Mouse (Mus musculus) midbrain, embryonic 13.5 days (tissue): ENCODE results near the gene Dnajc15. TPM values are rescaled to one million over a fixed set of nuclear protein-coding genes. Genes with fewer than 3 reads are reported as not detected.
"Not testable (repeated sequence)": the region's sequence is repeated elsewhere in the genome, so short reads cannot be mapped to it uniquely, and the experiment has no call there.

Source experiments
- ATAC-seq: fragments of 200-750 bp; cut with Nextera tagmentation; 2 replicates; pipeline ENCODE4 v1.8.0; 2017; ENCODE audit warnings: mild to moderate bottlenecking, moderate TSS enrichment, moderate library complexity
- H3K27ac ChIP-seq: fragments of 300-500 bp; sonication (generic); 2 replicates; pipeline ENCODE4 v1.5.1; 2015; ENCODE audit warnings: inconsistent platforms, mild to moderate bottlenecking, moderate library complexity
- H3K27me3 ChIP-seq: fragments of 300-500 bp; sonication (generic); 2 replicates; pipeline ENCODE4 v1.6.1; 2015; ENCODE audit warnings: mild to moderate bottlenecking, inconsistent platforms
- H3K36me3 ChIP-seq: fragments of 300-500 bp; sonication (generic); 2 replicates; pipeline ENCODE4 v1.6.1; 2015; ENCODE audit warnings: mild to moderate bottlenecking, inconsistent platforms
- H3K4me1 ChIP-seq: fragments of 300-500 bp; sonication (generic); replicated peaks from 2 replicates; pipeline ENCODE4 v1.6.1; 2015; ENCODE audit warnings: inconsistent platforms
- H3K4me2 ChIP-seq: fragments of 300-500 bp; sonication (generic); replicated peaks from 2 replicates; pipeline ENCODE4 v1.6.1; 2015; ENCODE audit warnings: moderate library complexity, mild to moderate bottlenecking, inconsistent platforms
- H3K4me3 ChIP-seq: fragments of 300-500 bp; sonication (generic); replicated peaks from 2 replicates; pipeline ENCODE4 v1.5.1; 2015; ENCODE audit warnings: mild to moderate bottlenecking, inconsistent platforms
- H3K9ac ChIP-seq: fragments of 300-500 bp; sonication (generic); replicated peaks from 2 replicates; pipeline ENCODE4 v1.6.1; 2015; ENCODE audit warnings: mild to moderate bottlenecking, inconsistent platforms
- H3K9me3 ChIP-seq: fragments of 300-500 bp; sonication (generic); 2 replicates; pipeline ENCODE4 v1.6.1; 2016; ENCODE audit warnings: mild to moderate bottlenecking, inconsistent platforms
- WGBS: fragments of 180-500 bp; shearing (Covaris S2); methylation state at CpG from one replicate; pipeline ENCODE4 v1.1.7; 2015; 5-methylcytosine and 5-hydroxymethylcytosine counted together
- polyA plus RNA-seq: library from polyadenylated mRNA; unstranded; fragments of >200 nt; fragmentation: Nextera tagmentation; extraction: Ambion mirVana; gene quantifications from 2 replicates; pipeline ENCODE4 v1.2.1, GENCODE M21; 2015

Dnajc15 gene
- polyA plus RNA-seq, 1 experiment from 2014 or later: 83.2 TPM

GRCm38 (mm10) chr14:77882669-77883068, 7.7 kb upstream of the Dnajc15 start:
- no peaks in the 10 kb centered on the region for H3K36me3 ChIP-seq
- no peak overlapping the region for H3K27ac ChIP-seq
- no peak for ATAC-seq
- no peaks in the 10 kb centered on the region for H3K9me3 ChIP-seq
- H3K27me3 ChIP-seq: no peaks in the 10 kb centered on the region
- 0 out of 2 replicates have a peak, but pooled peaks cover 4% of the 10 kb centered on the region for H3K4me1 ChIP-seq
- H3K4me3 ChIP-seq: no peak overlapping the region
- no peak overlapping the region; the same call in 1 of the 2 replicates for H3K9ac ChIP-seq
- H3K4me2 ChIP-seq: no peak overlapping the region
- WGBS: 57% methylated on average over 6 of the region's 6 CpGs

- 0 out of 2 replicates have a peak, but pooled peaks cover 4% of the 10 kb centered on the region for H3K4me1 ChIP-seq
- WGBS: 85% methylated on average over 1 of the region's 1 CpGs
- no peak overlapping the region for H3K4me2 ChIP-seq
- no peak overlapping the region for H3K27ac ChIP-seq
- H3K36me3 ChIP-seq: no peaks in the 10 kb centered on the region
- no peaks in the 10 kb centered on the region for H3K9me3 ChIP-seq
- no peaks in the 10 kb centered on the region for H3K27me3 ChIP-seq
- H3K4me3 ChIP-seq: no peak overlapping the region
- no peak overlapping the region for H3K9ac ChIP-seq
- no peak for ATAC-seq
Observed at GRCm38 (mm10) chr14:77881998-77882397, 7.1 kb upstream of the Dnajc15 start.

- H3K27me3 ChIP-seq, H3K9ac ChIP-seq, H3K9me3 ChIP-seq, H3K4me2 ChIP-seq, H3K27ac ChIP-seq, H3K36me3 ChIP-seq, H3K4me3 ChIP-seq, ATAC-seq: not testable (repeated sequence)
- peaks cover 11% of the 10 kb centered on the region for H3K4me1 ChIP-seq
- WGBS: 79% methylated on average over 2 of the region's 2 CpGs
Observed at GRCm38 (mm10) chr14:77877876-77878275, 3.0 kb upstream of the Dnajc15 start.

GRCm38 (mm10) chr14:77876199-77876598, 1.3 kb upstream of the Dnajc15 start:
- no peak for ATAC-seq
- Histone ChIP-seq H3K36me3 (no peaks in the 10 kb centered on the region), H3K27ac (no peak overlapping the region), H3K9ac (no peak overlapping the region), H3K27me3 (no peaks in the 10 kb centered on the region), H3K4me1 (peaks cover 11% of the 10 kb centered on the region), H3K4me3 (no peak overlapping the region), H3K4me2 (no peak overlapping the region), H3K9me3 (no peaks in the 10 kb centered on the region)
- 78% methylated on average over 1 of the region's 1 CpGs for WGBS

GRCm38 (mm10) chr14:77871380-77871975, 3.4 kb downstream of the Dnajc15 start:
- Histone ChIP-seq H3K36me3 (no peaks in the 10 kb centered on the region), H3K4me1 (peaks cover 11% of the 10 kb centered on the region), H3K4me3 (no peak overlapping the region), H3K9me3 (no peaks in the 10 kb centered on the region), H3K27ac (no peak overlapping the region), H3K4me2 (no peak overlapping the region), H3K27me3 (no peaks in the 10 kb centered on the region), H3K9ac (no peak overlapping the region)
- ATAC-seq: no peak
- WGBS: 93% methylated on average over 6 of the region's 6 CpGs

GRCm38 (mm10) chr14:77870926-77871325, 4.0 kb downstream of the Dnajc15 start:
- Histone ChIP-seq H3K27ac (no peak overlapping the region), H3K4me3 (no peak overlapping the region), H3K4me1 (peaks cover 11% of the 10 kb centered on the region), H3K9ac (no peak overlapping the region), H3K36me3 (no peaks in the 10 kb centered on the region), H3K4me2 (no peak overlapping the region), H3K9me3 (no peaks in the 10 kb centered on the region), H3K27me3 (no peaks in the 10 kb centered on the region)
- ATAC-seq: no peak
- WGBS: 94% methylated on average over 3 of the region's 3 CpGs

GRCm38 (mm10) chr14:77867601-77868000, 7.3 kb downstream of the Dnajc15 start:
- 91% methylated on average over 5 of the region's 5 CpGs for WGBS
- Histone ChIP-seq H3K36me3 (no peaks in the 10 kb centered on the region), H3K9me3 (no peaks in the 10 kb centered on the region), H3K4me3 (no peak overlapping the region), H3K9ac (no peak overlapping the region), H3K4me2 (no peak overlapping the region), H3K4me1 (0 out of 2 replicates have a peak, but pooled peaks cover 12% of the 10 kb centered on the region), H3K27ac (no peak overlapping the region), H3K27me3 (no peaks in the 10 kb centered on the region)
- ATAC-seq: no peak

GRCm38 (mm10) chr14:77864510-77864909, 10.4 kb downstream of the Dnajc15 start:
- Histone ChIP-seq H3K4me3 (no peak overlapping the region), H3K4me1 (0 out of 2 replicates have a peak, but pooled peaks cover 12% of the 10 kb centered on the region), H3K36me3 (no peaks in the 10 kb centered on the region), H3K9me3 (no peaks in the 10 kb centered on the region), H3K27me3 (no peaks in the 10 kb centered on the region), H3K9ac (no peak overlapping the region), H3K27ac (no peak overlapping the region), H3K4me2 (no peak overlapping the region)
- no peak for ATAC-seq
- WGBS: 90% methylated on average over 6 of the region's 6 CpGs

- H3K36me3 ChIP-seq: no peaks in the 10 kb centered on the region
- no peak overlapping the region for H3K27ac ChIP-seq
- WGBS: 60% methylated on average over 3 of the region's 3 CpGs
- no peak for ATAC-seq
- H3K27me3 ChIP-seq: no peaks in the 10 kb centered on the region
- H3K4me2 ChIP-seq: no peak overlapping the region
- H3K4me3 ChIP-seq: no peak overlapping the region
- H3K9ac ChIP-seq: no peak overlapping the region
- H3K4me1 ChIP-seq: 0 out of 2 replicates have a peak, but pooled peaks cover 12% of the 10 kb centered on the region
- no peaks in the 10 kb centered on the region for H3K9me3 ChIP-seq
Observed at GRCm38 (mm10) chr14:77864051-77864450, 10.9 kb downstream of the Dnajc15 start.

GRCm38 (mm10) chr14:77860841-77861560, 13.9 kb downstream of the Dnajc15 start:
- Histone ChIP-seq H3K9me3 (no peaks in the 10 kb centered on the region), H3K9ac (no peak overlapping the region), H3K27me3 (no peaks in the 10 kb centered on the region), H3K36me3 (no peaks in the 10 kb centered on the region), H3K27ac (no peak overlapping the region), H3K4me3 (no peak overlapping the region), H3K4me2 (no peak overlapping the region), H3K4me1 (0 out of 2 replicates have a peak, but pooled peaks cover 12% of the 10 kb centered on the region)
- ATAC-seq: no peak
- 60% methylated on average over 5 of the region's 5 CpGs for WGBS

- ATAC-seq: no peak
- no peaks in the 10 kb centered on the region for H3K27me3 ChIP-seq
Observed at GRCm38 (mm10) chr14:77859894-77860293, 15.0 kb downstream of the Dnajc15 start.

GRCm38 (mm10) chr14:77853951-77854350, 21.0 kb downstream of the Dnajc15 start:
- H3K27ac ChIP-seq: no peak overlapping the region
- H3K36me3 ChIP-seq: peaks cover 7% of the 10 kb centered on the region; the same call in 1 of the 2 replicates
- no peak overlapping the region for H3K4me2 ChIP-seq
- H3K4me3 ChIP-seq: no peak overlapping the region
- H3K27me3 ChIP-seq: no peaks in the 10 kb centered on the region
- no peak overlapping the region for H3K9ac ChIP-seq
- H3K4me1 ChIP-seq: no peaks in the 10 kb centered on the region
- 97% methylated on average over 1 of the region's 1 CpGs for WGBS
- no peak for ATAC-seq
- H3K9me3 ChIP-seq: no peaks in the 10 kb centered on the region

More at GRCm38 (mm10) chr14:77859894-77860293, 15.0 kb downstream of the Dnajc15 start:
- no peak overlapping the region for H3K4me2 ChIP-seq
- H3K27ac ChIP-seq: no peak overlapping the region
- no peaks in the 10 kb centered on the region for H3K9me3 ChIP-seq
- no peak overlapping the region for H3K9ac ChIP-seq
- WGBS: 86% methylated on average over 1 of the region's 1 CpGs
- no peak overlapping the region for H3K4me3 ChIP-seq
- no peaks in the 10 kb centered on the region for H3K36me3 ChIP-seq
- 0 out of 2 replicates have a peak, but pooled peaks cover 6% of the 10 kb centered on the region for H3K4me1 ChIP-seq
